In the genomic region with DNA sequence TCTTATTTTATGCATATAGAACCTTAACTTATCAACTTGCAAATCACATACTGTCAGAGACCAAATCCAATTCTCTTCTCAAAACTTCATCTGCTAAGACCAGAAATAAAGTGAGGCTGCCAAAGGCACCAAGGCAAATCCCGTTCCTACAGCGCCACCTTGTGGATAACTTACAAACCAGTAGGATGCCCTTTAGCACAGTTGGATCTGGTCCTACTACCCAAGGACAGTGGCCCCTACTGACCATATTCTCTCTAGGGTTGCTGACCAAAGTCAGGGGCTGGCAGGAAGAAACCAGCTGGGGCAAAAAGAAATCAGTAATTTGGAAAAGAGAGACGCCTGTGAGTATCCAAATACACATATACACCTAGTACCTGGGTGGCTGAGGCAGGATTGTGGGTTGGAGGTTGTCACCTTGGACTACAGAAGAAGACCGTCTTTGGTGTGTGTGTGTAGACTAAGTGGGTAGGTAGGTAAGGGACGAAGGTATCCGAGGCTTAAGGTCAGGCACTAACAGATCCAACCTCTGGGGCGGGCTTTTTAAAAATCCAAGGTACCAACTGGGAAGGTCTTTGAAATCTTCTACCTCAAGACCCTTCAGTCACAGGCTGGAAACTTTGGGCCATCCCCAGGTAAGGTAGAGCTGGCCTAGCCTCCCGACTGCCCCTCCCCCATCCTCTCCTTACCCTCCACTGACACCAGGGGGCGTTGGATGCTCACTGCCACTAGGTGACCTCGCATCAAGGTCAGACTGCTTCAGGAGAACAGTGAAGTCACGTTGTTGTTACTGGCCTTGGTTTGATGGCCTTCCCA, we compare ENCODE assay signal across 9 mouse cellular contexts. TPM values are rescaled to one million over a fixed set of nuclear protein-coding genes. Genes with fewer than 3 reads are reported as not detected.
DNase-seq lines count a peak whose midpoint lies in the region; ATAC-seq and TF ChIP-seq lines count a peak whose summit lies in the region.
"Had no signal": no experiment of that assay in that cellular context is flagged by ENCODE, and none has a peak within 500 bp of the region (broad histone marks: within the 10 kb centered on the region; RNA-seq: fewer than 3 reads in every experiment).

No protein-coding gene starts in this region.

- peak; percentile 86 for TF ChIP-seq CTCF in kidney, adult 2 months (conservative IDR thresholded peaks at IDR 0.05; ENCODE audit: insufficient read depth, insufficient read length, low read depth, low read length)

- no peaks in the 10 kb centered on the region for H3K9me3 ChIP-seq in limb, embryonic 11.5 days (ENCODE audit: control insufficient read depth, low read length)
- no peaks in the 10 kb centered on the region for H3K9me3 ChIP-seq in midbrain, embryonic 16.5 days (replicated peaks; ENCODE audit: control insufficient read depth, low read length, poor library complexity, severe bottlenecking)
- H3K9me3 ChIP-seq: embryonic facial prominence, embryonic 13.5 days had no signal

- 36% methylated on average over 11 of the region's 11 CpGs for WGBS in kidney, adult 2 months
- WGBS in limb, embryonic 11.5 days: 57% methylated on average over 11 of the region's 11 CpGs
- WGBS in midbrain, embryonic 16.5 days: 62% methylated on average over 11 of the region's 11 CpGs

- peaks cover 11% of the 10 kb centered on the region; the same call in 1 of the 2 replicates for H3K4me1 ChIP-seq in kidney, adult 2 months (ENCODE audit: control insufficient read depth, insufficient read depth, low read length)
- H3K4me1 ChIP-seq in limb, embryonic 11.5 days (ENCODE audit: control insufficient read depth, insufficient read depth, low read length): peaks cover 10% of the 10 kb centered on the region
- H3K4me1 ChIP-seq in midbrain, embryonic 16.5 days (ENCODE audit: control insufficient read depth, insufficient read depth, low read length): no peaks in the 10 kb centered on the region

- H3K27me3 ChIP-seq in kidney, adult 2 months (replicated peaks; ENCODE audit: control insufficient read depth, insufficient read depth, low read length): no peaks in the 10 kb centered on the region
- no peaks in the 10 kb centered on the region for H3K27me3 ChIP-seq in limb, embryonic 11.5 days (ENCODE audit: control insufficient read depth, insufficient read depth, low read length)
- H3K27me3 ChIP-seq in midbrain, embryonic 16.5 days (ENCODE audit: control insufficient read depth, insufficient read depth, low read depth, low read length): no peaks in the 10 kb centered on the region
- no peaks in the 10 kb centered on the region for H3K27me3 ChIP-seq in splenic B cell, adult 2 months (ENCODE audit: control insufficient read depth, insufficient read depth, low read length, poor library complexity, severe bottlenecking)
- H3K27me3 ChIP-seq: embryonic facial prominence, embryonic 13.5 days had no signal

- no peaks in the 10 kb centered on the region for H3K36me3 ChIP-seq in kidney, adult 2 months (ENCODE audit: control insufficient read depth, insufficient read depth, low read length)
- H3K36me3 ChIP-seq in limb, embryonic 11.5 days (ENCODE audit: control insufficient read depth, insufficient read depth, low read length): no peaks in the 10 kb centered on the region; the same call in 1 of the 2 replicates
- no peaks in the 10 kb centered on the region for H3K36me3 ChIP-seq in midbrain, embryonic 16.5 days (ENCODE audit: control insufficient read depth, insufficient read depth, low read length)
- no peaks in the 10 kb centered on the region; the same call in 1 of the 2 replicates for H3K36me3 ChIP-seq in splenic B cell, adult 2 months (ENCODE audit: control insufficient read depth, insufficient read depth, low read length, poor library complexity, severe bottlenecking)

- H3K4me3 ChIP-seq in kidney, adult 2 months (ENCODE audit: insufficient read depth, low read depth, low read length): no peak overlapping the region
- H3K4me3 ChIP-seq in limb, embryonic 11.5 days (ENCODE audit: low read depth, low read length): no peak overlapping the region
- H3K4me3 ChIP-seq in midbrain, embryonic 16.5 days (ENCODE audit: low read depth, low read length): no peak overlapping the region
- H3K4me3 ChIP-seq: embryonic facial prominence, embryonic 13.5 days had no signal

- ATAC-seq in granulocyte monocyte progenitor cell, adult 5-6 weeks (replicated peaks; ENCODE audit: poor library complexity, severe bottlenecking): peak; percentile 63
- ATAC-seq in limb, embryonic 11.5 days (ENCODE audit: insufficient number of reproducible peaks, low FRiP score, low TSS enrichment, low read depth): no peak
- peak; percentile 68 for ATAC-seq in midbrain, embryonic 16.5 days

- H3K27ac ChIP-seq in kidney, adult 2 months (ENCODE audit: insufficient read depth, low read depth, low read length): peak overlapping the region; percentile 79
- no peak overlapping the region for H3K27ac ChIP-seq in limb, embryonic 11.5 days (replicated peaks; ENCODE audit: low read depth, low read length)
- H3K27ac ChIP-seq in midbrain, embryonic 16.5 days (ENCODE audit: low read length): no peak overlapping the region
- H3K27ac ChIP-seq: embryonic facial prominence, embryonic 13.5 days had no signal

- peak; percentile 67 for DNase-seq in 416B (ENCODE audit: low read depth)
- DNase-seq in adrenal gland, adult 18-20 months (ENCODE audit: low spot score in 2 of 2): peak; percentile 70 to 71
- peak; percentile 89 for DNase-seq in embryo, embryonic 10 days (ENCODE audit: low spot score)
- DNase-seq in kidney, adult 2 months: peak; percentile 81
- DNase-seq in limb, embryonic 11.5 days (ENCODE audit: low spot score): peak; percentile 72
- DNase-seq in splenic B cell, adult 2 months (ENCODE audit: low read depth, low spot score): peak; percentile 78

- H3K4me2 ChIP-seq in limb, embryonic 11.5 days (ENCODE audit: low read depth, severe bottlenecking): no peak overlapping the region
- H3K4me2 ChIP-seq in midbrain, embryonic 16.5 days (ENCODE audit: low read length): no peak overlapping the region
- H3K4me2 ChIP-seq: embryonic facial prominence, embryonic 13.5 days had no signal

- no peak for TF ChIP-seq POLR2A in kidney, adult 2 months (IDR thresholded peaks at IDR 0.05; ENCODE audit: low read depth, low read length)

- H3K9ac ChIP-seq in limb, embryonic 11.5 days (ENCODE audit: low read length): no peak overlapping the region
- no peak overlapping the region for H3K9ac ChIP-seq in midbrain, embryonic 16.5 days (ENCODE audit: low read depth, low read length)
- H3K9ac ChIP-seq: embryonic facial prominence, embryonic 13.5 days had no signal

RNA-seq across cellular contexts. Expression of a gene that starts 25.9 kb away (rescaled TPM):
- 100 to 1,000 TPM; 469 to 611 TPM for total RNA-seq in adrenal gland, adult 18-20 months (2021)
- total RNA-seq in granulocyte monocyte progenitor cell, adult 5-6 weeks (2014; fragmentation: Nextera tagmentation): 57.0 and 60.6 TPM in 2 replicates
- 73.5 and 74.7 TPM in 2 replicates for total RNA-seq in granulocyte monocyte progenitor cell, adult 5-6 weeks (2017)
- polyA plus RNA-seq in kidney, adult 2 months (2012; rRNA removed): 471 and 515 TPM in 2 replicates
- polyA plus RNA-seq in limb, embryonic 11.5 days (2014; fragmentation: Nextera tagmentation; extraction: Ambion mirVana): 106 and 114 TPM in 2 replicates
- 19.1 and 19.7 TPM in 2 replicates for polyA plus RNA-seq in midbrain, embryonic 16.5 days (2015; fragmentation: Nextera tagmentation; extraction: Ambion mirVana)

RNA-seq across cellular contexts. Expression of a gene that starts 57.1 kb away (rescaled TPM):
- 10 to 100 TPM; 13.5 to 28.2 TPM for total RNA-seq in adrenal gland, adult 18-20 months (2021)
- total RNA-seq in granulocyte monocyte progenitor cell, adult 5-6 weeks (2014; fragmentation: Nextera tagmentation): 0.06 TPM in 1 of 2 replicates, not detected in the other
- total RNA-seq in granulocyte monocyte progenitor cell, adult 5-6 weeks (2017): 0.15 and 0.78 TPM in 2 replicates
- 7.8 and 9.4 TPM in 2 replicates for polyA plus RNA-seq in kidney, adult 2 months (2012; rRNA removed)
- 1.1 and 1.7 TPM in 2 replicates for polyA plus RNA-seq in limb, embryonic 11.5 days (2014; fragmentation: Nextera tagmentation; extraction: Ambion mirVana)
- 7.7 and 8.1 TPM in 2 replicates for polyA plus RNA-seq in midbrain, embryonic 16.5 days (2015; fragmentation: Nextera tagmentation; extraction: Ambion mirVana)
